Mouse (Mus musculus): ENCODE results near the gene Calhm3. TPM values are rescaled to one million over a fixed set of nuclear protein-coding genes. Genes with fewer than 3 reads are reported as not detected.

The Calhm3 gene
- polyA plus RNA-seq (2015; fragmentation: Illumina TruSeq; extraction: RNeasy Lipid Tissue Mini Kit (QIAGEN cat#74804); ENCODE audit: insufficient read depth, low read depth, low replicate concordance): not detected

DNA sequence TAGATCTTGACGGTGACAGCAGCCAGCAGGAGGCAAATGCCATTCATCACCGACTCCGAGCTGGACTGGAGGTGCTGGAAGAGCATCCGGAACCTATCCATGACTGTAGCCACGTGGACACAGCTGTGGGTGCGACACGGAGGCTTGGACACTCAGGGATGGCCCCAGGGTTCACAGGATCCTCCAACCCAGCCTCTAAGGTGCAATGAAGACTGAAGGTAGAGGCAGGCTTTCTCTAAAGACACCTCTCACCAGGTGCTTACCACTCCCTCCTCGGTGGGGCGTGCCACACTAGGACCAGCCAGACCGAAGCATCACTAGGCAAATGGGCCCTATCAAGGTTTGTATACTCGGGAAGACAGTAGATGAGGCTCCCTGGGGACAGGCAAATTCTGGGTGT lies at the start of gene Calhm3:
Calhm3 (minus strand) TSS at position 101 of the 400 bp plus-strand sequence.

DNA sequence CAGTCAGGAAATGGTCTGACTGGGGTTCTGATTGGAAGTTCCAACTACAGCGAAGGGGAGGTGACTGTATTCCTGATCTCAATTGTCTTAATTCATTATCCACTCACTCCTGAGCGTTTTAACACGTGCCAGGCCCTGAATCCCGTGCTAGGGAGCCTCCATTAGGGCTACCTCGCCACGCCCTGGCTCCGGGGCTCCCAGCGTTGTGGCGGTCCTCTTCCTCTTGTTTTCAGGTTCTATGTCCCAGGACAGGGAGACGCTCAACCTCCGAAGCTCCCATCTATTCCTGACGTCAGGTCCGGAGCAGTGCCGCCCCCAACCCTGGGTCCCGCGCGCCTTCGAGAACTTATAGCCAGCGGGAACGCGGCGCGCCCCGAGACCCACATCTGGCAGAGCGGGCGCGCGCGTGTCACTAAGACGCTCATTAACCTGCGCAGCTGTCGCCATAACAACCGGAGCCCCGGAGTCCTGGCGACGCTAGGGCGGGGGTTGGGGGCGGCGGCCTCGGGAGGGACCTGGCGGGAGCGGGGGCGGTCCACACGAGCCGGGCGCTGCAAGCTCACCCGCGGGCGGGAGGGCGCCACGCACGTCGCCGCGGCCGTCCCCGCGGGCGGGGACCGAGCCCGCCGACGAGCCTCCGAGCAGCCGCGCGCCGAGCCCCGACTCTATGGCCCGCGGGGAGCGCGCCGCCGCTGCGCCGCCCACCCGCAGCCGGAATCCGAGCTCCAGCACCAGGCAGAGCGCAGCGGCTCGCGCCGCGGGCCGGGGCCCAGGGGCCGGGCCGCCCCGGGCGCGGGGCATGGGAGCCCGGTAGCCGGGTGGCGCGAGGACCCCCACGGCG lies 21.1 kb upstream of the Calhm3 start, which contains the start of gene Neurl1a:
Neurl1a (plus strand) TSS at position 390 of the 841 bp plus-strand sequence.

DNA sequence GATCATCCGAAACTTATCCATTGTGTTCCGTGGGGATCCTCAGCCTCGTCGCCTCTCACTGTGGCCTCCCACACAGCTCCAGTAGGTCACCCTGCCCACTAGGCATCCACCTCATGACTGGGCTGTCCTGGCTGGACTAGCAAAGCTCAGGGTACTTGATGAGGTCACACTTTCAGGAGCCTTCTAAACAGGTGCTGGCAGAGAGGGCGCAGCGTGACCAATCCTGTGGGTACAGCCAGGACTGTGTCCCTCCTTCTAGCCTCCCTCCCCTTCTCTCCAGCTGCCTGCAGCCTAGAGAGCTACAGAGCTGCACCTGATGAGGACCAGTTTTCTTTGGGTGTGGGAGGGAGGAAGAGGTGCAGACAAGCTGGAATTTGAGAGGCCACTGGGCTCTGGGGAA lies 13.4 kb downstream of the Calhm3 start, which contains the start of gene Calhm1:
Calhm1 (minus strand) TSS at position 101 of the 400 bp plus-strand sequence.

DNA sequence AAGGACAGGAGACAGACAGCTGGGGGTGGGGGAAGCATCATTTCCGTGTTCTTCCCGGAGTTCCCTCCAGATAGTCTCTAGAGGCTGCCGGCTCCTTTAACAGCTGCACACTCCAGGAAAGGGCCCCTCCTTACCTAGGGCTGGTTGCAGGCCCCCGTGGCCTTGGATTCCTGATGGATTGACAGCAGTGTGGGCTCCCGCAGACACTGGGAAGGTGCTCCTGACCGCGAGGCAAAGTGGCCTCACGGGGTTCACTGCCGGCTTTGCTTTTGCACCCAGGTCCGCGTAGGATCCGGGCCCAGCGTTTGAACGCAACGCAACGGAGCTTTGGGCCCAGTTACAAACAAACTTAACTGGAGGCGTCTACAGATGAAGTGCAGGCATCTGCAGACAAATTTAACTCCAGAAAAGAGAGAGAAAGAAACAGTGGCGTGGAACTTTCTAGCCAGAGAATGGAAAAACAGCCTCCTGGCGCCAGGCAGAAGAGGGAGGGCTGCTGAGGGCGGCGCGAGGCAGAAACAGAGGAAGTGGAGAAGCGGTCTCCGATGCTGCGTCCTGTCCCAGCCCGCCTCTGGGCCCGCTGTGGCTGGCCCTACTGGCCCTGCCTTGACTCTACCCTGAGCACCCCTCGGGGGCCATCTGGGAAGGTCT lies 19.7 kb downstream of the Calhm3 start, which contains the start of gene Calhm2:
Calhm2 (minus strand) TSS at position 524 of the 651 bp plus-strand sequence.

Other genes starting within 250 kb of the Calhm3 start
- gene Ina, start 143.1 kb downstream of the Calhm3 start, polyA plus RNA-seq (2015; fragmentation: Illumina TruSeq; extraction: RNeasy Lipid Tissue Mini Kit (QIAGEN cat#74804); ENCODE audit: insufficient read depth, low read depth, low replicate concordance): 0.81 TPM
- gene Nt5c2, start 142.6 kb downstream of the Calhm3 start, polyA plus RNA-seq (2015; fragmentation: Illumina TruSeq; extraction: RNeasy Lipid Tissue Mini Kit (QIAGEN cat#74804); ENCODE audit: insufficient read depth, low read depth, low replicate concordance): 4.4 TPM
- gene Pcgf6, start 106.9 kb downstream of the Calhm3 start, polyA plus RNA-seq (2015; fragmentation: Illumina TruSeq; extraction: RNeasy Lipid Tissue Mini Kit (QIAGEN cat#74804); ENCODE audit: insufficient read depth, low read depth, low replicate concordance): 3.1 TPM
- gene Taf5, start 90.0 kb downstream of the Calhm3 start, polyA plus RNA-seq (2015; fragmentation: Illumina TruSeq; extraction: RNeasy Lipid Tissue Mini Kit (QIAGEN cat#74804); ENCODE audit: insufficient read depth, low read depth, low replicate concordance): 1.1 TPM
- gene Usmg5, start 67.1 kb downstream of the Calhm3 start, polyA plus RNA-seq (2015; fragmentation: Illumina TruSeq; extraction: RNeasy Lipid Tissue Mini Kit (QIAGEN cat#74804); ENCODE audit: insufficient read depth, low read depth, low replicate concordance): 108 TPM
- 4.7 TPM for gene Pdcd11, start 67.0 kb downstream of the Calhm3 start, polyA plus RNA-seq (2015; fragmentation: Illumina TruSeq; extraction: RNeasy Lipid Tissue Mini Kit (QIAGEN cat#74804); ENCODE audit: insufficient read depth, low read depth, low replicate concordance)
- 2.0 TPM for gene Calhm2, start 19.5 kb downstream of the Calhm3 start, polyA plus RNA-seq (2015; fragmentation: Illumina TruSeq; extraction: RNeasy Lipid Tissue Mini Kit (QIAGEN cat#74804); ENCODE audit: insufficient read depth, low read depth, low replicate concordance)
- not detected for gene Calhm1, start 13.5 kb downstream of the Calhm3 start, polyA plus RNA-seq (2015; fragmentation: Illumina TruSeq; extraction: RNeasy Lipid Tissue Mini Kit (QIAGEN cat#74804); ENCODE audit: insufficient read depth, low read depth, low replicate concordance)
- gene Neurl1a, start 21.1 kb upstream of the Calhm3 start, polyA plus RNA-seq (2015; fragmentation: Illumina TruSeq; extraction: RNeasy Lipid Tissue Mini Kit (QIAGEN cat#74804); ENCODE audit: insufficient read depth, low read depth, low replicate concordance): 1.7 TPM